Mouse (Mus musculus) heart, postnatal 0 days (tissue): ENCODE measurements around the gene Git1.

ENCODE experiments used
- CTCF ChIP-seq: IDR thresholded peaks from 2 replicates; pipeline ENCODE4 v1.5.1; 2016; ENCODE audit warnings: antibody characterized with exemption, control low read depth, low read depth
- EP300 ChIP-seq: IDR thresholded peaks from 2 replicates; pipeline ENCODE4 v1.6.1; 2016; ENCODE audit warnings: antibody characterized with exemption, low read depth

DNA sequence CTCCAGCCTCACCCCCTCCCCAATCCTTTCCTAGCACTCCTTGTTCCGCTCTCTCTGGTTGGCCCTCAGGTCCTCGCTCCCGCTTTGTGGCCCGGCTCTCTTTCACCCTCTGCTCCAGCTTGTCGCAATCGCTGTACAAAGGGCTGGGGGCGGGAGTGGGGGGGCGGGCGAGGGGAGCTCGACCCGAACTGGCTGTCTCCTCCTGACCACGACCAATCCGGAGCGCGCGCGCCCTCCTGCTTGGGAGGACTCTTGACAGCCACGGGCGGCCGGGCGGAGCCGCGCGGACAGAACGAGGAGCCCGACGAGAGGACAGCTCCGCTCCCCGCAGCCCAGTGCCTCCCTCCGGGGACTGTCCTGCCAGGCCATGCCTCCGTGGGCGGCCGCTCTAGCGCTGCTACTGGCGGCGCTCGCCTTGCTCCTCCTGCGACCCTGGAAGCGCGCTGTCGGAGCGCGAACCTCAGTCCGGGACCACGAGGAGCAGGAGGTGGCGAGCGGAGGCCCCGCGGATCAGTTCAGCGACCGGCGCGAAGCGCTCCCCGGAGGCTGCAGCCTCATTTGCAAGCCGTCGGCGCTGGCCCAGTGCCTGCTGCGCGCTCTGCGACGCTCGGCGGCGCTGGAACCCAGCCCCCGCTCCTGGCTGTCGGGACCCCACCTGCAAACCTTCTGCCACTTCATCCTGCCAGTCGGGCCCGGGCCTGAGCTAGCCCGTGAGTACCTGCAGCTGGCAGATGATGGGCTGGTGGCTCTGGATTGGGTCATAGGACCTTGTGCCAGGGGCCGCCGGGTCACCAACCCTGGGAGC, 21.7 kb downstream of the Git1 start, which contains the start of gene Abhd15:
- TF ChIP-seq CTCF, result no peak
- TF ChIP-seq EP300, result no peak
